Mouse (Mus musculus): Measurements from ENCODE around the gene Dgcr8. TPM values are rescaled to one million over a fixed set of nuclear protein-coding genes. Genes with fewer than 3 reads are reported as not detected.

Gene Dgcr8
- polyA plus RNA-seq, 1 experiment = 11.9 TPM

DNA sequence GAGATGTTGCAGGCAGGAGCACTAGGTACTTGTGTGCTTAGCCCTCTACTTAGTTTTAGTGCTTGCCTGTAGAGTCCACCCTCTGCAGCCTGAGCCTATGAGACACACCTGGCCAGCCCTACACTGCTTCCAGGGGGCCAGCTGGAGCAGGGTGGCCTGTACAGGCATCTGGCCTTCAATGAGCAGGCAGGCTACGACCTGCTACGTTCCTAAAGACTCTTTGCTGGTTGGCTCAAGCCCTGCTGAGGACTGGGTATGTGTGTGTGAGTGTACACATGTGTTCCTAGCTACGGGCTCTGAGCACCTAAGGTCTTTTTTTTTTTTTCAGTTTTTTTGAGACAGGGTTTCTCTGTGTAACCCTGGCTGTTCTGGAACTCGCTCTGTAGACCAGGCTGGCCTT is 57.6 kb downstream of the Dgcr8 start:
- no peaks in the 10 kb centered on the region for H3K36me3 ChIP-seq (ENCODE audit: control insufficient read depth, insufficient read depth, low read length)
- TF ChIP-seq POLR2A (IDR thresholded peaks at IDR 0.05; ENCODE audit: low read depth, low read length) (no peak), CTCF (conservative IDR thresholded peaks at IDR 0.05; ENCODE audit: insufficient read depth, insufficient read length, low read depth, low read length) (no peak)
- H3K4me3 ChIP-seq (ENCODE audit: insufficient read depth, low read depth, low read length) = no peak overlapping the region
- H3K4me1 ChIP-seq (ENCODE audit: control insufficient read depth, insufficient read depth, low read length) = peaks cover 10% of the 10 kb centered on the region; the same call in 1 of the 2 replicates
- no peaks in the 10 kb centered on the region for H3K27me3 ChIP-seq (replicated peaks; ENCODE audit: control insufficient read depth, insufficient read depth, low read length)
- DNase-seq = no peak
- WGBS = 76% methylated on average over 4 of the region's 4 CpGs
- H3K27ac ChIP-seq (ENCODE audit: insufficient read depth, low read depth, low read length) = no peak overlapping the region

DNA sequence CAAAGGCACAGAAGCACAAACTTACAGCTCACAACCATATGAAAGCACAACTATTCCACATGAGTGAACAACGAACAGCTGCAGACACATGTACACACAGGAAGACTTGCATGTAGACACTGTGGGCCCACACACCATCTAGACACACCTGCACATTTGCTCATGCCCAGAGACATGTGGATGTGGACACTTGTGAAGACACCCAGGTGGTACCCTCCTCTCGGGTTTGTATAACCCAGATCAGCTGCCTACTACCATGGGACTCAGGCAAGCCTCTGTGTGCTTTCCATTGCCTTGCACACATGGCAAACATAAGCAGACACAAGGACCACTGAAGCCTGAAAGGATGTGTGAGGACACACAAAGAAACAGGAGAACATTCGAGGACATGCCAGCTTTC is 58.0 kb downstream of the Dgcr8 start:
- H3K4me3 ChIP-seq (ENCODE audit: insufficient read depth, low read depth, low read length) = no peak overlapping the region
- H3K27ac ChIP-seq (ENCODE audit: insufficient read depth, low read depth, low read length) = no peak overlapping the region
- H3K36me3 ChIP-seq (ENCODE audit: control insufficient read depth, insufficient read depth, low read length) = no peaks in the 10 kb centered on the region
- DNase-seq = no peak
- no peak for TF ChIP-seq POLR2A (IDR thresholded peaks at IDR 0.05; ENCODE audit: low read depth, low read length)
- no peak for TF ChIP-seq CTCF (conservative IDR thresholded peaks at IDR 0.05; ENCODE audit: insufficient read depth, insufficient read length, low read depth, low read length)
- H3K27me3 ChIP-seq (replicated peaks; ENCODE audit: control insufficient read depth, insufficient read depth, low read length) = no peaks in the 10 kb centered on the region
- H3K4me1 ChIP-seq (ENCODE audit: control insufficient read depth, insufficient read depth, low read length) = peaks cover 9% of the 10 kb centered on the region; the same call in 1 of the 2 replicates
- WGBS = 72% methylated on average over 3 of the region's 3 CpGs

DNA sequence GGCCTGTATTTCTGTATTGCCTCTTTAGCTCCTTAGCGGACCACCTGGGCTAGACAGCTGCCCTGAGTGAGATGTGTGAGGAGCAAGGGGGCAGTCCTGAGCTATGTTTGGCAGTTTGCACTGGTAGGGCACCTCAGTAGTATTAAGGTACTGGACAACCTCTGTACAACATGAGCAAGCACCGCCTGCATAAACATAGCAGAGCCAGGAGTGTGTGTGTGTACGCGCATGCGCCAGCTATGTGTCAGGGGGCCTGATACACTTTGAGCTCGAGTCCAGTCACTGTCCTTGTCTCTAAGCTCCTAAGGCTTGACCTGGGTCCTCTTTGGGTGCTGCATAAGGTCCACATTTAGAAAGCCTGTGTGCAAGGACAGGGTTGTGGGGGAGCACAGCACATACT is 58.4 kb downstream of the Dgcr8 start:
- TF ChIP-seq POLR2A (IDR thresholded peaks at IDR 0.05; ENCODE audit: low read depth, low read length) = no peak
- no peak for TF ChIP-seq CTCF (conservative IDR thresholded peaks at IDR 0.05; ENCODE audit: insufficient read depth, insufficient read length, low read depth, low read length)
- Histone ChIP-seq H3K27me3 (replicated peaks; ENCODE audit: control insufficient read depth, insufficient read depth, low read length) (no peaks in the 10 kb centered on the region), H3K4me1 (ENCODE audit: control insufficient read depth, insufficient read depth, low read length) (0 out of 2 replicates have a peak, but pooled peaks cover 7% of the 10 kb centered on the region), H3K4me3 (ENCODE audit: insufficient read depth, low read depth, low read length) (no peak overlapping the region), H3K36me3 (ENCODE audit: control insufficient read depth, insufficient read depth, low read length) (no peaks in the 10 kb centered on the region), H3K27ac (ENCODE audit: insufficient read depth, low read depth, low read length) (no peak overlapping the region)
- 85% methylated on average over 6 of the region's 6 CpGs for WGBS
- DNase-seq = no peak

DNA sequence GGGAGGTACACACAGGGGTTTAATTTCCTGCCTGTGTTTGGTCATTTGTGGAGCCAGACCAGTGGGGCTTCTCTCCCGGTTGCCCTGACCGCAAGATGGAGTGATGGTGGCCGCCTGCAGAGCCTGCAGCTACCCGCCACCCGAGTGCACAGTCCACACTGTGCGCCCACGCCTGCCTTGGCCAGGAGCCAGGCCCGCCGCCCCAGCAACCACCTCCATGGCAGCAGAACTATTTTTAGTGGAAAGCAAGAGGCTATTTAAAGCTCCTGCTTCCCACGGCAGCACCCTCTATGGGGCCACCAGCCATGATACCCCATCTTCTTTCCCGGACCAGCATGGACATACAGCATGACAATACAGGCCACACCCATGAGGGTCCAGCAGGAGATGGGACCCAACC is 59.4 kb downstream of the Dgcr8 start:
- no peak for TF ChIP-seq CTCF (conservative IDR thresholded peaks at IDR 0.05; ENCODE audit: insufficient read depth, insufficient read length, low read depth, low read length)
- TF ChIP-seq POLR2A (IDR thresholded peaks at IDR 0.05; ENCODE audit: low read depth, low read length) = no peak
- Histone ChIP-seq H3K27me3 (replicated peaks; ENCODE audit: control insufficient read depth, insufficient read depth, low read length) (no peaks in the 10 kb centered on the region), H3K27ac (ENCODE audit: insufficient read depth, low read depth, low read length) (no peak overlapping the region), H3K4me1 (ENCODE audit: control insufficient read depth, insufficient read depth, low read length) (0 out of 2 replicates have a peak, but pooled peaks cover 7% of the 10 kb centered on the region), H3K36me3 (ENCODE audit: control insufficient read depth, insufficient read depth, low read length) (no peaks in the 10 kb centered on the region), H3K4me3 (ENCODE audit: insufficient read depth, low read depth, low read length) (no peak overlapping the region)
- peak; percentile 9 for DNase-seq
- WGBS = 35% methylated on average over 11 of the region's 11 CpGs

DNA sequence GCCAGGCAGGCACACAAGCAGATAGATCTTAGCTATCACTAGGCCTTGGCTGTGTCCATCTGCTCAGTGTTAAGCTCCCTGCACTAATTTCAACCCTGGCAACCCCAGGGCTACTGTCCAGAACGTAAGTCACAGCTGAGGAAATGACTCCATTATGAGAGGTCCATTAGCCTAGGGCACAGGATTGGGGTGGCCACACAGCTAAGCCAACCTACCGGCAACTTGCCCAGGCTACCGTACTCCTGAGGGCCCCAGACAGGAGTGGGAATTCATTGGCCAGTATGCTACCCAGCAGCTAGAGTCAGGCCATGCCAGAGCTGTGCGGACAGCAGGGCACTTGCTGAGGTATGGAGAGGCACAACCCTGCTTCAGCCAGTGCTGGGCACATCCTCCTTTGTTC is 60.2 kb downstream of the Dgcr8 start:
- no peak for DNase-seq
- Histone ChIP-seq H3K4me3 (ENCODE audit: insufficient read depth, low read depth, low read length) (no peak overlapping the region), H3K36me3 (ENCODE audit: control insufficient read depth, insufficient read depth, low read length) (no peaks in the 10 kb centered on the region), H3K27me3 (replicated peaks; ENCODE audit: control insufficient read depth, insufficient read depth, low read length) (no peaks in the 10 kb centered on the region), H3K4me1 (ENCODE audit: control insufficient read depth, insufficient read depth, low read length) (0 out of 2 replicates have a peak, but pooled peaks cover 4% of the 10 kb centered on the region), H3K27ac (ENCODE audit: insufficient read depth, low read depth, low read length) (no peak overlapping the region)
- WGBS = 82% methylated on average over 4 of the region's 4 CpGs
- TF ChIP-seq CTCF (conservative IDR thresholded peaks at IDR 0.05; ENCODE audit: insufficient read depth, insufficient read length, low read depth, low read length) = no peak

DNA sequence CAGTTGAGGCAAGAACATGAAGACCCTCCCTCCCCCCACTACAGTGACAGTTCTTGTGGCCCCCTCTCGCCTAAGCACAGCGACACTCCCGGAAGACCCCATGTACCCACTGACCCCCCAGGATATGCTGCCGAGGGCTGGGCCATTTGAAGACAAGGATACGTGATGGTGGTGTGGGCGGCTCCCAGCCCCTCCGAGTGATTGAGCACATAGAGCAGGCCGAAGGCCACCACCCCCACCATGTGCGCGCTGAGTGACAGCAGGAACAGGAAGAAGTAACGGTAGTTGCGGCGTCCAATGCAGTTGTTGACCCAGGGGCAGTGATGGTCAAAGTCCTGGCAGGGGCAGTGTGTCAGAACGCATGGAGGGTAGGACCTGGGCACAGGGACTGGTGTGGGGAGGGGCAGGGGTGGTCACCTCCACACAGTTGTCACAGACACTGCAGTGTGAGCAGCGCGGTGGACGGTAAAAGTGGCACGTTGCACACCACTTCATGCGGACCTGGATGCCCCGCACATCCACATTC is 61.1 kb downstream of the Dgcr8 start:
- no peak for DNase-seq
- TF ChIP-seq CTCF (conservative IDR thresholded peaks at IDR 0.05; ENCODE audit: insufficient read depth, insufficient read length, low read depth, low read length) (no peak), POLR2A (IDR thresholded peaks at IDR 0.05; ENCODE audit: low read depth, low read length) (no peak)
- H3K4me1 ChIP-seq (ENCODE audit: control insufficient read depth, insufficient read depth, low read length) = 0 out of 2 replicates have a peak, but pooled peaks cover 3% of the 10 kb centered on the region
- H3K36me3 ChIP-seq (ENCODE audit: control insufficient read depth, insufficient read depth, low read length) = no peaks in the 10 kb centered on the region
- no peak overlapping the region for H3K4me3 ChIP-seq (ENCODE audit: insufficient read depth, low read depth, low read length)
- H3K27ac ChIP-seq (ENCODE audit: insufficient read depth, low read depth, low read length) = no peak overlapping the region
- H3K27me3 ChIP-seq (replicated peaks; ENCODE audit: control insufficient read depth, insufficient read depth, low read length) = no peaks in the 10 kb centered on the region
- 90% methylated on average over 20 of the region's 20 CpGs for WGBS

DNA sequence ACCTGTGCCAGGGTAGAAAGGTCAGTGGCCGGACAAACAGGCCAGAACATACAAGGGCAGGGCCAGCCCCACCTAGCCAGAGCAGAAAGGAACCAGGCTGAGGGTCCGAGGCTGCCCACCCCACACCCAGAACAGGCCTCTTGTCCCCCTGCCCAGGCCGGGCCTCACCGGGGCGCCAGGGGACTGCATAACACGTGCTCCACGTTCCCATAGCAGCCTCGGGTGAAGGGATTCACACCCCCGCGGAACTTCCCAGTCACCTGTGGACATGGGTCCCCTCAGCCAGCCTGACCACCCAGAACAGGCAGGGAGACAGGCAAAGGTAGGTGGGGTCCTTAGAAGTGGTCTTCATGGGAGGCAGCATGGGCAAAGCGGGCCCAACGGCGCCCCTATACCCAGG is 61.9 kb downstream of the Dgcr8 start:
- no peak for TF ChIP-seq CTCF (conservative IDR thresholded peaks at IDR 0.05; ENCODE audit: insufficient read depth, insufficient read length, low read depth, low read length)
- no peak for TF ChIP-seq POLR2A (IDR thresholded peaks at IDR 0.05; ENCODE audit: low read depth, low read length)
- Histone ChIP-seq H3K27ac (ENCODE audit: insufficient read depth, low read depth, low read length) (no peak overlapping the region), H3K4me3 (ENCODE audit: insufficient read depth, low read depth, low read length) (no peak overlapping the region), H3K27me3 (replicated peaks; ENCODE audit: control insufficient read depth, insufficient read depth, low read length) (no peaks in the 10 kb centered on the region), H3K36me3 (ENCODE audit: control insufficient read depth, insufficient read depth, low read length) (no peaks in the 10 kb centered on the region), H3K4me1 (ENCODE audit: control insufficient read depth, insufficient read depth, low read length) (0 out of 2 replicates have a peak, but pooled peaks cover 3% of the 10 kb centered on the region)
- DNase-seq = no peak
- 89% methylated on average over 13 of the region's 13 CpGs for WGBS

All from kidney, adult 2 months (tissue).